Mouse (Mus musculus): Measurements from ENCODE around the gene Snx9.

Snx9 gene

GRCm38 (mm10) chr17:5874565-5874964, 33.4 kb downstream of the Snx9 start:
- no peak for DNase-seq (ENCODE audit: extremely low spot score, low read depth, low spot score)

- no peak for DNase-seq (ENCODE audit: extremely low spot score, low read depth, low spot score)
These were observed 36.6 kb downstream of the Snx9 start for GRCm38 (mm10) chr17:5877611-5878157.

GRCm38 (mm10) chr17:5878878-5879277, 37.7 kb downstream of the Snx9 start:
- no peak for DNase-seq (ENCODE audit: extremely low spot score, low read depth, low spot score)

- no peak for DNase-seq (ENCODE audit: extremely low spot score, low read depth, low spot score)
These were observed 44.3 kb downstream of the Snx9 start for GRCm38 (mm10) chr17:5885474-5885873.

- DNase-seq (ENCODE audit: extremely low spot score, low read depth, low spot score) = no peak
These were observed 45.2 kb downstream of the Snx9 start for GRCm38 (mm10) chr17:5886181-5886810.

GRCm38 (mm10) chr17:5886943-5887800, 46.0 kb downstream of the Snx9 start:
- no peak for DNase-seq (ENCODE audit: extremely low spot score, low read depth, low spot score)

GRCm38 (mm10) chr17:5890429-5890828, 49.3 kb downstream of the Snx9 start:
- no peak for DNase-seq (ENCODE audit: extremely low spot score, low read depth, low spot score)

GRCm38 (mm10) chr17:5891933-5892683, 51.0 kb downstream of the Snx9 start:
- DNase-seq (ENCODE audit: extremely low spot score, low read depth, low spot score) = no peak

GRCm38 (mm10) chr17:5893092-5893491, 52.0 kb downstream of the Snx9 start:
- DNase-seq (ENCODE audit: extremely low spot score, low read depth, low spot score) = no peak

GRCm38 (mm10) chr17:5893574-5894148, 52.5 kb downstream of the Snx9 start:
- DNase-seq (ENCODE audit: extremely low spot score, low read depth, low spot score) = no peak

- DNase-seq (ENCODE audit: extremely low spot score, low read depth, low spot score) = no peak
These were observed 54.9 kb downstream of the Snx9 start for GRCm38 (mm10) chr17:5896066-5896465.

GRCm38 (mm10) chr17:5896607-5897006, 55.5 kb downstream of the Snx9 start:
- no peak for DNase-seq (ENCODE audit: extremely low spot score, low read depth, low spot score)

- no peak for DNase-seq (ENCODE audit: extremely low spot score, low read depth, low spot score)
These were observed 56.4 kb downstream of the Snx9 start for GRCm38 (mm10) chr17:5897326-5898200.

- DNase-seq (ENCODE audit: extremely low spot score, low read depth, low spot score) = no peak
These were observed 58.1 kb downstream of the Snx9 start for GRCm38 (mm10) chr17:5899251-5899650.

GRCm38 (mm10) chr17:5901381-5901780, 60.3 kb downstream of the Snx9 start:
- no peak for DNase-seq (ENCODE audit: extremely low spot score, low read depth, low spot score)

GRCm38 (mm10) chr17:5903630-5904301, 62.6 kb downstream of the Snx9 start:
- DNase-seq (ENCODE audit: extremely low spot score, low read depth, low spot score) = no peak

GRCm38 (mm10) chr17:5909681-5910080, 68.6 kb downstream of the Snx9 start:
- DNase-seq (ENCODE audit: extremely low spot score, low read depth, low spot score) = no peak

- DNase-seq (ENCODE audit: extremely low spot score, low read depth, low spot score) = no peak
These were observed 70.5 kb downstream of the Snx9 start for GRCm38 (mm10) chr17:5911591-5911990.

GRCm38 (mm10) chr17:5912797-5913196, 71.7 kb downstream of the Snx9 start:
- no peak for DNase-seq (ENCODE audit: extremely low spot score, low read depth, low spot score)

GRCm38 (mm10) chr17:5914217-5914616, 73.1 kb downstream of the Snx9 start:
- no peak for DNase-seq (ENCODE audit: extremely low spot score, low read depth, low spot score)

All from hindlimb bud, embryonic 11.5 days (tissue).